Mouse (Mus musculus): ENCODE measurements around the gene Glul.

The Glul gene

DNA sequence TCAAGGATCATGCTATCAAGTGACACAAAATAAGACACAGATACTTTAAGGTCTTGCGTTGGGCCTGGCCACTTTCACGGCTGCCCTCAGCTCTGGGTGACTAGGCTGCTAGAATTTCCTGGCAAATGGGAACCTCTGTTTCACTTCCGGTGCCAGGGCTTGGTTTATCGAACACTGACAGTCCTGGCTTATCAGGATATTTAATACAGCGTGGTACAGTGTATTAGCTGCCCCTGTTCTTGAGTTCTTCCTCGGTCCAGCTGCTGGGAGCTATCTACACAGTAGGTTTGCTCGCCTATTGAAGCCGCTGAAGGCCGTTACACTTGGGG, 10.2 kb downstream of the Glul start:
- DNase-seq (ENCODE audit: low read depth): no peak

DNA sequence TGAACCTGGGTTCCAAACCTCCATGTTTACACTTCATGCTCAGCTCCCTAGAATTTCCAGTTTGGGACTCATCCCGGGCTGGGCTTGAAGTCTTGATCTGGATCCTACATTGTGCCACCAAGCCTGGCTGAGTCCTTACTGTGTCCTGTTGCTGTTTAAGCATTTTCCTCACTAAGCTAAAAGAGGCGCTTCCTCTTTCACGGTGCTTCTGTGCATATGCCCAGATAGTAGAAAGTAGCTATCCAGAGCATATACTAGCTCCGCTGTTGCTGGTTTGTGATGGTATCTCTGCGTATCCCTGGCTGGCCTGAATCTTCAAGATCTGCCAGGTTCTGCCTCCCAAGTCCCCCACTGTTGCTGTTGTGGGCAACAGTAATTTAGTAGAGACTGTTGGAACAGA, 10.7 kb downstream of the Glul start:
- no peak for DNase-seq (ENCODE audit: low read depth)

DNA sequence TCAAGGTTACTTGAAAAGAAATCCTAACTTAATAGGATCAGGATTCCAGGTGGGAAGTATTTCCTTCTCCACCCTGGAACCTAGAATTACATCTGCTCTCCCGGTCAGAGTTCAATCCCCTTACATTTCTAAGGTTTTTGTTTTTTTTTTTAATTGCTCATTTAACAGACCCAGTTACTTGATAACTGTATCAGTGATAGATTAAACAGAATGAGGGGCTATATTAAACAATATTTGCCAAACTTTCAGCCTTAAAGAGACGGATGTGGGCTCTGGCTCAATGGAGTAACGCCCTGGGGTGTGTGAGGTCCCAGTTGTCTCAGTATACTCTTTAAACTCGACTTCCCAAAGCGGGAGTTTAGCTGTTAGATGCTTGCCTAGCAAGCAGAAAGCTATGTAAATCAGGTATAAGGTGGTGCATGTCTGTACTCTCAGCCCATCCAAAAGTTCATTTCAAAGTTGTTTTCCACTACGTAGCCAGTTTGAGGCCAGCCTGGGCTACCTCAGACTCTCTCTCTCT, 11.6 kb downstream of the Glul start:
- DNase-seq (ENCODE audit: low read depth): no peak

DNA sequence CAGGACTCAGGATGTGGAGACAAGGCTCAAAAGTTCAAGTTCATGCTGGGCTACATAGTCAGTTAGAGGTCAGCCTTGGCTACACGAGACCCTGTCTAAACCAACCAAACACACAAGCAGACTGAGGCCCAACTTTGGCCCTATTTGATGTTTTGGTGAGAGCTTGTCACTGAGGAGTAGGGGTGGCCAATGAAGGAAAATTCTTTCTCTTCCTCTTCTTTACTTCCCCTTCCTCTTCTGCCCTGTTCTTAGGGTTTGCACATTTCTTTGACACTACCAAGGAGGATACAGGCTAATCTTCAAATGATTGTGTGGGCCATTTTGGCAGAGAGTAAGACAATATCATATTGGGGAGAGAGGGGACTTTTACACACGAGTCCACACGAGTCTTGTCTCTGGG, 14.1 kb downstream of the Glul start:
- no peak for DNase-seq (ENCODE audit: low read depth)

DNA sequence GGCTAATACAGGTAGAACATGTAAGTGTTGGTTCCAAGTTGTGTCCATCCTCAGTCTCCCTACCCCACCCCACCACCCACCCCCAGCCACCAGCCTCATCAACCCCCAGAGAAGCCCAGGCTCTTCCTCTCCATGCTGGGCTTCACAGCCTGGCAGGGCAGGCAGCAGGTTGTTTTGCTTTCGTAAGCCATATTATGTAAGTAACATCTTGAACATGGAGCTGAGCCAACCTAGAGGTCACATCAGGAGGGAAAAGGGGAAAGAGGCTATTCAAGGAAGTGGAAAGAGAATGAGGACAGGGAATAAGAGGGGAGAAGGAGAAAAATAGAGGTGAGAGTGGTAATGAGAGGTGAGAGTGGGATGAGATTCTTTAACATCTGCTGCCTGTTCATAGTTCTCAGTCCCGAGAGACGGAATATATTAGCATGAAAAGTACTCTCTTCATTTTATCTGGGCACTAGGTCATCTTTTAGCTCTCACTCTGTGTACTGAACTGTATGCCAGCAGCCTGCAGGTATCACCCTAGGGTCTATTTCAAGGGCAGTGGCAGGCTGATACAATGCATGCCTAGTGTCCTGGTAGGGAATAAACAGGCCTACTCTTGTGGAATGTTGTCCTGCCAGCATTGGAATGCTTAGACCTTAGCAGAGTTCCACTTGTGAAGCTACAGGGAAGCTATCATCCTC, 18.9 kb downstream of the Glul start:
- DNase-seq (ENCODE audit: low read depth): no peak

DNA sequence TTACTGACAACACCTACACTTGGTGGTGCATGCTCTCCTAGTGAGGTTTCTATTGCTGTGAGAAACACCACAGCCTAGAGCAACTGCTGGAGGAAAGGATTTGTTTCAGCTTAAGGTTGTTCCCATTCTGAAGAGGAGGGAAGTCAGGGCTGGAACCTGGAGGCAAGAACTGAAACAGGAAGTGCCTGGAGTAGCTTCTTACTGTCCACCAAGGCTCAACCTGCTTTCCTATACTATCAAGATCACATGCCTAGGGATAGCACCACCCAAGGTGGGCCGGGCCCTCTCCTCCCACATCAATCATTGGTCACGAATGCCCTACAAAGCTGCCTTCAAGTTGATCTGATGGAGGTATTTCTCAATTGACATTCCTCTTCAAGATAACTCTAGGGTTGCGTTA, 21.9 kb downstream of the Glul start:
- no peak for DNase-seq (ENCODE audit: low read depth)

DNA sequence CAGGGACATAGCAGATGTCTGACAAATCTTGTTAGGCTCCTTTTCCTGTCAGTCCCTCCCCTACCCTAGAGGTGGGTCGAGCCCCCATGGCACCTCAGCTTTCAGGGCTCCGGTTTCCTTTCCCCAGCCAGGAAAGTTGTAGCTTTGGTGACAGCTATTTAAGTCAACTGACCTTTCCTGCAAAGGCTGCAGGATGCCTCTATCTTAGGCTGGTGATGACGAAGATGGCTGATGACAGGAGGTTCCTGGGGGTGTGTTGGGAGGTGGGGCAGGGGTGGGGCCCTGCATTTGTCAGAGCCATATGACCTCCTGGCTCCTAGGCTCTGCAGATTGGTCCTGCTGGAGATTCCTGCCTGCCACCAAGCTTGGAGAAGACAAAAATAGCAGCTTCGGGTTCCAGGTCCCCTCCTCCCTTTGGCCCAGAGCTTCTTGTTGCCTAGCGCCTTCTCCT, 22.9 kb downstream of the Glul start:
- no peak for DNase-seq (ENCODE audit: low read depth)

DNA sequence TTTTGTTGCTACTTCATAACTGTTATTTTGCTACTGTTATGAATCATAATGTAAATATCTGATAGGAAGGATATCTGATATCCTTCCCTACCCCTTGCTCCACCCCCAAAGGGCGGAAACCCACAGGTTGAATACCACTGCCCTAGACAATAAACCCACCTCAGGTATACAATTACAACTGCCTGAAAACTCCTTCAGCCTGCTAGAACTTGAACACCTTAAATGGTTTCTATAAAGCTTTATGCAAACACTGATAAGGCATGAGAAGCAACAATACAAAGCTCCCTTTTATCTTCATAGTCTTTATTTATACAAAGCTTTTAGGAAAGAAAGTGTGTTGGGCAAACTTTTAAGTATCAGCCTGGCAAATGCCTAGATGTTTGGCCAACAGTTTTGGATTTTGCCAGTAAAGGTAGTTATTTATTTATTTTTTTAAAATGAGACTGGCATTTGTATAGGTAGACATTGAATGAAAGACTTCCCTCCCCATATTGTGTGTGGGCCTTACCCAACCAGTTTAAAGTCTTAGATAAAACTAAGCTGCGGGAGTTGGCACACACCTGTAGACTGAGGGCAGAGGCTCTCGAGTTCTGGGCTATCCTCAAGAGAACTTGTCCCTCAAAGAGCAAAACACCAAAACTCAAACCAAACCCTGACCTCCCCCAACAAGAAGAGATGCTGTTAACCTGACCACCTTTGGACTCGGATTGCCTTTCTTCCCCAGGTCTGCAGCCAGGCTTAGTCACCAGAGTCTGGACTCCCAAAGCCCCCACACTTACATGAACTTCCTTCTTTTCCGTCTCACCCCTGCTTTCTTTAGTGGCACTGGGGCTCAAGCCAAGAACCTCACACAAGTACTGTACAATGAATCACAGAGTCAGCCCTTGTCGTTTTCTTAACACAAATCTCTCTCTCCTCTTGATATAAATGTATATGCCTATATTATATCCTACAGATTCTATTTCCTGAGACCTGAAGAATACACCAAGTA, 24.9 kb downstream of the Glul start:
- no peak for DNase-seq (ENCODE audit: low read depth)

DNA sequence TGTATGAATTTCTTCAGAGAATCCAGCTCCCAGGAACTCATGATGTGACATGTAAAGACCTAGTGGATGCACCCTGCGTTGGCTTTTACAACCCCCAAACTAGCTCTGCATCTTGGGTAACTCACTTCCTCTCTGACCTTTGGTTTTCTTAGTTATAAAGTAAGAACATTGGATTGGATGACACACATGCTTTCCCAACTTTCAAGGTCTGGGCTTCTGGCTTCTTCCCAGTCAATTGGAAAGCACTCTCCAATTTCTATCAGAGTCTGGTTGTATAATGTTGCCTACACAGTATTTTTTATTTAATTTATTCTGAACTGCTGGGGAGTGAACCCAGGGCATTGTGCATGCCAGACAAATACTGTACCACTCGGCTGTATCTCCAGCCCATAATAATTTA, 30.7 kb downstream of the Glul start:
- no peak for DNase-seq (ENCODE audit: low read depth)

DNA sequence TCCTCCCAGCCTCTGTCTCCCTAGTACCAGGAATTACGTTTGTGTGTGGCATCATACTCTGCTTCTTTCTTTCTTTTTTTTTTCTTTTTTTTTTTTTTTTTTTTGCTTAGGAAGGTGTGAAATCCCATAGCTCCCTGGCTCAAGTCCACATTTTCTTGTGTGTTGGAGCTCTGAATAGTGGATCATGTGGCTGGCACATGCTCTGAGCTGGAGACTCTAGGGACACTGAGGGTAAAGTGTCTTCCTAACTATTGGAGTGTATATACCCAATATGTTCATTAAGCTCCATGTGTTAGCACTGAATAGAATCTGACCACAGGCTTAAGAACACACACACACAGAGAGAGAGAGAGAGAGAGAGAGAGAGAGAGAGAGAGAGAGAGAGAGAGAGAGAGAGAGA, 34.0 kb downstream of the Glul start:
- DNase-seq (ENCODE audit: low read depth): no peak

DNA sequence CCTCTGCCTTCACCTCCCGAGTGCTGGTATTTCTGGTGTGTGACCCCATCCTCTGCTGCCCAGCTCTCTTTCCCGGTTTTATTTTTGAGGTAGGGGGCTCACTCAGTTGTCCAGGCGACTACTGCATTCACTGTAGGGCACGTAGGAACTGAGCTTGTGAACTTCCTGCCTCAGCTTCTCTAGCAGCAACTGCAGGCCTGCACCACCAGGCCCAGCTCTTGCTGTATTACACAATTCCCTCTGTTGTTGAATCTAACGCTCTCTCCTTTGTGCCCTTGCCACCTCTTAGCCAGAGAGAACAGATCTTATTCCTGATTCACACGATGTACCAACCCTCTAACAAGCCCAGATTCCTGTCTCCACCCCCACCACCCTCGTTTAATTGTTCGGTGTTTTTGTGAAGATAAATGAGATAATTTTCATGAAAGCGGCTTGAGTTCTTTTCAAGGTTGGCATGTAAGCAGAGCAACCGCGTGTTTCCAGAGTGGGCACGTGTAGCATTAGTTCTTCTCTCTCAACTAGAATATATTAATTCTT, 36.2 kb downstream of the Glul start:
- DNase-seq (ENCODE audit: low read depth): no peak

DNA sequence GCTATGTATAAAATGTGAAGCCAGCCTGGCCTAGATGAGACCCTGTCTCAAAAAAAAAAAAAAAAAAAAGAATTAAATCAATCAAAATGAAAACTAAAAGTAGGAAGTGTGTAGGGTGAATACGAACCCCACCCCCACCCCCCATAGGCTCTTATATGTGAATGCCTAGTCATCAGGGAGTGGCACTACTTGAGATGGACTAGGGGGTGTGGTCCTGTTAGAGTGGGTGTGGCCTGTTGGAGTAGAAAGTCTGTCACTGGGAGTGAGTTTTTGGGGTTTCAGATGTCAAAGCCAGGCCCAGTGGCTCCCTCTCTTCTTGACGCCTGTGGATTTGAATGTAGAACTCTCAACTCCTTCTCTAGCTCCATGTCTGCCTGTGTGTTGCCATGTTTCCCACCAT, 37.3 kb downstream of the Glul start:
- DNase-seq (ENCODE audit: low read depth): no peak

DNA sequence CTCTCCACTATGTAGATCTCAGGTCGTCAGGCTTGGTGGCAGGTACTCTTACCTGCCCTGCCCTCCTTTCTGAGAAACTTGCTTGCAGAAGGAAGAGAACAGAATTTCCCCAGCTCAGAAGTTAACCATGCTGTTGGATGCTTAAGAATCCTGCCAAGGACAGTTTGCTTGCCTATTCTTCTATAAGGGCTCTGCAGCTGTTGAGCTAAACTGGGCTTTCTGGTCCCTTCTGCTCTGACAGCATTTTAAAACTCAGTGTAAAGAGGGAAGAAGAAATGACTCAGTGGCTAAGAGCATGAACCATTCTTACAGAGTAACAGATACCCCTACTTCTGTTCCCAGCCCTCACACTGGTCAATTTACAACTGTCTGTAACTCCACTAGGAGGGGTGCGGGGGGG, 41.2 kb downstream of the Glul start:
- DNase-seq (ENCODE audit: low read depth): no peak

DNA sequence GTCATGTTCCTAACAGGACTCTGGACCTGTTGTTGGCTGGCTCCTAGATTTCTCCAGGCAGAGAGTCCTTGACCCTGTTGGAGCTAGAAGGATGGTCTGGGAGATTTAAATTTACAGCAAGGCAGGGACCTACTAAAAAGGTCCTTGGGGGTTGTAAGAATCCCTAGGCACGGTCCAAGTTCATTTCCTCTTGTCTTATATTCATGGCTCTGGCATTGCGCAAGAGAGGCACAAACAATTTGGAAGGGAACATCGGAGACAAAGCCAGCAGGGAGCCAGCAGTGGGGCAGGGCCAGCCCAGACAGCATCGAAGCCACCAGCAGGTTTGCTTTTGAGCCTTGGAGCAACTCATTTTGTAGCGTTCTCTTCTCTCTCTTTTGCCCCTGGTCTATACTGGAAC, 45.4 kb downstream of the Glul start:
- no peak for DNase-seq (ENCODE audit: low read depth)

DNA sequence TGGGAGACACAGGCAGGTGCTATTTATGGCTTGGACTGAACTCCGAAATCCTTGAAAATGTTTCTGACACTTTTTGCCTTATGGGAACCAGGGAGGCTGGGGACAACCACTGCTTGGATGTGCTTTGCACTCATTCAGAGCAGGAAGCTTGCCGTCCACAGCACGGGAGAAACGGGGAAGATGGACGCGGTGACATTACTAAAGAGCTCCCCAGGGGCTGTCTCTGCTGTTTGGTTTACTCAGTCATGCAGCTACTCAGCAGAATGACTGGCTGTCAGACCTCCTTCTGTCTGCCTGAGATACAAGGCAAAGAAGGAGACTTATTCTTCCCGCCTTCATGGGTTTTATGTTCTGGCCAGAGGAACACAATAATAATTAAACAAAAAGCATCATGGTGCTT, 47.2 kb downstream of the Glul start:
- no peak for DNase-seq (ENCODE audit: low read depth)

DNA sequence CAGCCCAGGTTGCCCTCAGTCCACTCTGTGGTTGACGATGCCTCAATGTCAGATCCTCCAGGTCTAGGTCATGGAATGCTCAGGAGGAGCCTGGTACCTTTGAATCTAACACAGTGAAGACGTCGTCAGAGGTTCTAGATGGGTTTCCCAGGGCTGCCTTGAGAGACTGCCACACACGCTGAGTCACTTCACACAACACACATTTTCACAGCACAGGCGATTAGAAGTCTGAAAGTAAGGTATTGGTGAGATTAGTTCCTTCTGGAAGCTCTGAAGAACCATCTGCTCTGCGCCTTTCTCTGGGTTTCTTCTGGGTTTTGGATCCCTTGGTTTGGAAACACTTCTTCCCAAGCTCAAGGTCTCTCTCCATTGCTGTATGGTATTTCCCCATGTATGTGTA, 48.1 kb downstream of the Glul start:
- no peak for DNase-seq (ENCODE audit: low read depth)

DNA sequence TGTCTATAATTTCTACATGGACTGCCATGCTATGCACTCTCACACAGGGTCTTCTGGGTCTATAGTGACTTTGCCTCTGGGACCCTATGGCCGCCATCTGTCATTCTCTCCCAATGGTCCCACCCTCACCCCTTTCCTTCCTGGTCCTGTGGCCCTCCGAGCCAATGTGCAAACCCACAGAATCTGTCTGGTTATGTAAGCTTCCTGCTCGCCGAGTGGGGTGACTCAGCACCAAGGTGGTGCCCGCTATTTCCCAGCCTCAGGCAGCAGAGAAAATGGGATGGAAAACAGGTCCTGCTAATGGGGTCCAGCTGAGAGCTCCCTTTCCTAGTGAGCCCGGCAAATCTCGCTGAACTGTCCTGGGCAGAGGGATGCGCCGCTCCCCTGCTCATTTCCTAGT, 53.5 kb downstream of the Glul start:
- DNase-seq (ENCODE audit: low read depth): no peak

DNA sequence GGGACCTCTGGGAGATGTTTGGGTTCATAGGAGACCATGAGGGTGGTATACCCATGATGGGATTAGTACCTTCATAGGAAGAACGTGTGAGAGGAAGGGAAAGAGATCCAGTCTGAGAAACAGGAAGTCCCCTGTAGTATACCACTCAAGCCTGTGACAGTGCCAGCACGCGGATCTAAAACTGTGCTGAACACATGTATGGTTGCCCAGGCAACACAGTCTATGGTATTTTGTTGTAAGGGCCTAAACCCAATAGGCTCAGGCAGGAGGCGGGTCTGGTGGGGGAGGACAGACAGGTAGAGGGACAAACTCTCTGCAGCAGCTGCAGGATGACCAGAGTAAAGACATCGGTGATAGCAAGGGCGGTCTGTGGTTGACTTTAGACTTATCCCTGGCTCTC, 54.1 kb downstream of the Glul start:
- no peak for DNase-seq (ENCODE audit: low read depth)

DNA sequence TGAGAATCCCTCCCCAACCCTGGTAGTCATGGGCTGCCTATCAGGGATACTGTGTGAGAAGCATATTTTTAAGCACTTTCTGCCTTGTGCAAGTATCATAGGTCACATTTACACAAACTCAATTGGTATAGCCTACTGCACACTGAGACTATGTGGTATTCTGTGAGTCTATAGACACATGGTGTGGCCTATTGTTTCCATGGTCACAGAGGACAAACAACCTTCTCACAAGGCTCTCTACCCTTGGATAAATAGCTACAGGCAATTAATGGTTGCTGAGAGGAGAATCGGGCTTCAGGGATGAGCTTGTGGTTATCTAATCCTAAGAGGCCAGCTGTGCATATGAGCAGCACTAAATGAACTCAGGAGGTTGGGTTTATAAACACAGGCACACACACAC, 58.1 kb downstream of the Glul start:
- no peak for DNase-seq (ENCODE audit: low read depth)

Data from c-Kit-positive CD71-negative TER-119-negative erythroid progenitor cells, embryonic 14.5 days (primary cell).